Mouse (Mus musculus): ENCODE measurements around the gene Gad1. TPM values are rescaled to one million over a fixed set of nuclear protein-coding genes. Genes with fewer than 3 reads are reported as not detected.

Gad1 gene
- polyA plus RNA-seq, 1 experiment from 2014 or later = 16.7 TPM

- in situ Hi-C loops (cut with MboI; ENCODE audit: low pct_unique_long_range_greater_than_20kb) = loop anchor here (5.0 kb wide), 4 partner anchors 58 to 437 kb away; partner anchors contain the start of genes Gm26558 and Gorasp2
- DNase-seq (ENCODE audit: low read depth, low spot score) (no peak), ATAC-seq (no peak)
- no peak for TF ChIP-seq CTCF (IDR thresholded peaks at IDR 0.05)
- ChIA-PET CTCF (interaction anchor here (0.9 kb wide), 1 partner anchor 52 kb away, joined by 4 read pairs; no protein-coding TSS in a partner anchor), POLR2A (no interaction called here)
- no peaks in the 10 kb centered on the region for H3K27me3 ChIP-seq
Observed at GRCm38 (mm10) chr2:70563721-70564645, 11.1 kb downstream of the Gad1 start.

GRCm38 (mm10) chr2:70564646-70565315 is 11.9 kb downstream of the Gad1 start:
- TF ChIP-seq CTCF (IDR thresholded peaks at IDR 0.05) = no peak
- no peak for ATAC-seq
- in situ Hi-C loops (cut with MboI; ENCODE audit: low pct_unique_long_range_greater_than_20kb) = loop anchor here (5.0 kb wide), 4 partner anchors 58 to 437 kb away; partner anchors contain the start of genes Gm26558 and Gorasp2
- H3K27me3 ChIP-seq = no peaks in the 10 kb centered on the region
- no peak for DNase-seq (ENCODE audit: low read depth, low spot score)
- ChIA-PET CTCF (interaction anchor here (0.9 kb wide), 1 partner anchor 51 kb away, joined by 4 read pairs; no protein-coding TSS in a partner anchor), POLR2A (interaction anchor here (0.7 kb wide), 1 partner anchor 367 kb away, joined by 3 read pairs; no protein-coding TSS in a partner anchor)

- ChIA-PET CTCF (no interaction called here), POLR2A (interaction anchor here (0.7 kb wide), 1 partner anchor 368 kb away, joined by 3 read pairs; no protein-coding TSS in a partner anchor)
- no peaks in the 10 kb centered on the region for H3K27me3 ChIP-seq
- DNase-seq (ENCODE audit: low read depth, low spot score) = no peak
- ATAC-seq = no peak
- in situ Hi-C loops (cut with MboI; ENCODE audit: low pct_unique_long_range_greater_than_20kb) = no loop called here
- TF ChIP-seq CTCF (IDR thresholded peaks at IDR 0.05) = no peak
Observed at GRCm38 (mm10) chr2:70565651-70566602, 13.1 kb downstream of the Gad1 start.

- ChIA-PET POLR2A (no interaction called here), CTCF (no interaction called here)
- no peak for TF ChIP-seq CTCF (IDR thresholded peaks at IDR 0.05)
- DNase-seq (ENCODE audit: low read depth, low spot score) (no peak), ATAC-seq (no peak)
- no peaks in the 10 kb centered on the region for H3K27me3 ChIP-seq
- in situ Hi-C loops (cut with MboI; ENCODE audit: low pct_unique_long_range_greater_than_20kb) = no loop called here
Observed at GRCm38 (mm10) chr2:70566603-70566981, 13.7 kb downstream of the Gad1 start.

GRCm38 (mm10) chr2:70567071-70567681 is 14.3 kb downstream of the Gad1 start:
- TF ChIP-seq CTCF (IDR thresholded peaks at IDR 0.05) = no peak
- in situ Hi-C loops (cut with MboI; ENCODE audit: low pct_unique_long_range_greater_than_20kb) = no loop called here
- ChIA-PET CTCF (no interaction called here), POLR2A (no interaction called here)
- H3K27me3 ChIP-seq = no peaks in the 10 kb centered on the region
- DNase-seq (ENCODE audit: low read depth, low spot score) = no peak
- no peak for ATAC-seq

GRCm38 (mm10) chr2:70567682-70568077 is 14.8 kb downstream of the Gad1 start:
- H3K27me3 ChIP-seq = no peaks in the 10 kb centered on the region
- no peak for DNase-seq (ENCODE audit: low read depth, low spot score)
- ATAC-seq = no peak
- ChIA-PET CTCF (no interaction called here), POLR2A (no interaction called here)
- in situ Hi-C loops (cut with MboI; ENCODE audit: low pct_unique_long_range_greater_than_20kb) = no loop called here
- no peak for TF ChIP-seq CTCF (IDR thresholded peaks at IDR 0.05)

- ChIA-PET POLR2A (no interaction called here), CTCF (no interaction called here)
- TF ChIP-seq CTCF (IDR thresholded peaks at IDR 0.05) = no peak
- DNase-seq (ENCODE audit: low read depth, low spot score) (no peak), ATAC-seq (no peak)
- no peaks in the 10 kb centered on the region for H3K27me3 ChIP-seq
- in situ Hi-C loops (cut with MboI; ENCODE audit: low pct_unique_long_range_greater_than_20kb) = no loop called here
Observed at GRCm38 (mm10) chr2:70568198-70568941, 15.5 kb downstream of the Gad1 start.

GRCm38 (mm10) chr2:70571698-70572097 is 18.8 kb downstream of the Gad1 start:
- in situ Hi-C loops (cut with MboI; ENCODE audit: low pct_unique_long_range_greater_than_20kb) = no loop called here
- no peaks in the 10 kb centered on the region for H3K27me3 ChIP-seq
- no peak for ATAC-seq
- DNase-seq (ENCODE audit: low read depth, low spot score) = no peak
- ChIA-PET POLR2A (no interaction called here), CTCF (no interaction called here)
- TF ChIP-seq CTCF (IDR thresholded peaks at IDR 0.05) = no peak

GRCm38 (mm10) chr2:70572251-70572650 is 19.4 kb downstream of the Gad1 start:
- in situ Hi-C loops (cut with MboI; ENCODE audit: low pct_unique_long_range_greater_than_20kb) = no loop called here
- no peaks in the 10 kb centered on the region for H3K27me3 ChIP-seq
- ChIA-PET POLR2A (no interaction called here), CTCF (interaction anchor here (2.4 kb wide), 1 partner anchor 10 kb away, joined by 6 read pairs; no protein-coding TSS in a partner anchor)
- DNase-seq (ENCODE audit: low read depth, low spot score) = no peak
- no peak for ATAC-seq
- no peak for TF ChIP-seq CTCF (IDR thresholded peaks at IDR 0.05)
